Mouse (Mus musculus): ENCODE measurements around the gene Vmn2r52.
"Not testable (repeated sequence)": the region's sequence is repeated elsewhere in the genome, so short reads cannot be mapped to it uniquely, and the experiment has no call there.

DNA sequence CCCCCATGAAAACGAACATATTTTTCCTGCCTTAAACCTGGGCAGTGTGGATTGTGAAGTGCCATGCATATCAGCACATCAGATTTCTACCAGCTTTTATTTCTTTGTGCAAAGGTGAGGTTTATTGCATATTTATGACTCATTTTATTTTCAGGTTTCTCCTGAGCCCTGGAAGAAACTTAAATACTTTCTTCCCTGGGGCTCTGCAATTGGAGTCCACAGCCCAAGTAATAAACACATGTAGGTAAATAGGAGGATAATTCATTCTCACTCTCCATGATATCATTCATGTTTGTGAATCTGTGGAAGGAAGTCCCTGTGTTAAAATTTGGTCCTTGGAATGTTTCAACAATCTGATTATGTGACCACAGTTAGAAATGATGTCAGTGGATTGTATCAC is 70.7 kb downstream of the Vmn2r52 start, which contains the start of gene Vmn2r51:
- not testable (repeated sequence) for TF ChIP-seq POLR2A (IDR thresholded peaks at IDR 0.05; ENCODE audit: insufficient read length, low read depth); E2F4 (IDR thresholded peaks at IDR 0.05; ENCODE audit: insufficient read depth); MYOD1 (IDR thresholded peaks at IDR 0.05; ENCODE audit: control insufficient read depth in 1 of 3, insufficient read length in 2 of 3, low read depth in 2 of 3); REST (IDR thresholded peaks at IDR 0.05; ENCODE audit: insufficient read depth, insufficient read length)
